Mouse (Mus musculus) heart, postnatal 0 days (tissue): Measurements from ENCODE around the gene Kirrel.

Experiments used
- CTCF ChIP-seq: IDR thresholded peaks from 2 replicates; pipeline ENCODE4 v1.5.1; 2016; ENCODE audit warnings: antibody characterized with exemption, control low read depth, low read depth
- EP300 ChIP-seq: IDR thresholded peaks from 2 replicates; pipeline ENCODE4 v1.6.1; 2016; ENCODE audit warnings: antibody characterized with exemption, low read depth

DNA sequence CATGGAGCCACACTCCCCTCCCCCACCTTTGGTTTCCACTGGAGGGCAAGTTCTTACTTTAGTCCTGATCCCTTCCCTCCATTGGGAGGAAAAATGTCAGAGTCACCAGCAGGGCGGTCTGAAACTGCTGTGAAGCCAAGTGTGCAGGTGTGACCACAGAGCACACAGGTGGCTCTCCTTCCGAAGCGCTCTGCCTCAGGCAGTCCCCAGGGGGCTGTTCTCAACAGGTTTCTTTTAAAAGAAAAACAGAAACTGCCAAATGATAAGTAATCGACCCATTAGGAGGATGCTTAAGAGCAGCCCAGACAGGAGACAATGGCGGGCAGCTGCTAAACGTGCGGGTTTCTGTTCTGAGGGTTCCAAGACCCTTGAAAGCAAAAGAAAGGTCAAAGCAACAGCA, 37.8 kb downstream of the Kirrel start:
- TF ChIP-seq CTCF (no peak), EP300 (no peak)
